Mouse (Mus musculus) kidney, postnatal 0 days (tissue): ENCODE measurements around the gene Dgkq. TPM values are rescaled to one million over a fixed set of nuclear protein-coding genes. Genes with fewer than 3 reads are reported as not detected.
A peak's percentile ranks its signal among the peaks of the same experiment; 100 is the strongest.

Source experiments
- ATAC-seq: fragments of 200-750 bp; cut with Nextera tagmentation; replicated peaks from 2 replicates; pipeline ENCODE4 v1.8.0; 2017; ENCODE audit warnings: low read depth, moderate number of reproducible peaks, moderate TSS enrichment, moderate library complexity; ENCODE audit not compliant: low FRiP score
- DNase-seq: peaks from one replicate; pipeline ENCODE4 v3.0.0-alpha.2; 2016; ENCODE audit warnings: low spot score
- H3K27ac ChIP-seq: fragments of 300-500 bp; sonication (generic); 2 replicates; pipeline ENCODE4 v1.5.1; 2014; ENCODE audit warnings: mild to moderate bottlenecking
- H3K27me3 ChIP-seq: fragments of 300-500 bp; sonication (generic); 2 replicates; pipeline ENCODE4 v1.6.1; 2014; ENCODE audit warnings: low read length, mixed read lengths; ENCODE audit not compliant: insufficient read depth
- H3K36me3 ChIP-seq: fragments of 300-500 bp; sonication (generic); 2 replicates; pipeline ENCODE4 v1.6.1; 2014; ENCODE audit warnings: low read length, mixed read lengths; ENCODE audit not compliant: insufficient read depth
- H3K4me1 ChIP-seq: fragments of 300-500 bp; sonication (generic); replicated peaks from 2 replicates; pipeline ENCODE4 v1.6.1; 2014; ENCODE audit warnings: antibody characterized with exemption, low read length, mixed read lengths; ENCODE audit not compliant: insufficient read depth
- H3K4me2 ChIP-seq: fragments of 300-500 bp; sonication (generic); 2 replicates; pipeline ENCODE4 v1.6.1; 2014; ENCODE audit warnings: mild to moderate bottlenecking, low read length, moderate library complexity, mixed read lengths
- H3K4me3 ChIP-seq: fragments of 300-500 bp; sonication (generic); replicated peaks from 2 replicates; pipeline ENCODE4 v1.5.1; 2014; ENCODE audit warnings: low read depth, low read length
- H3K9ac ChIP-seq: fragments of 300-500 bp; sonication (generic); 2 replicates; pipeline ENCODE4 v1.6.1; 2014; ENCODE audit warnings: low read depth, low read length
- H3K9me3 ChIP-seq: fragments of 300-500 bp; sonication (generic); replicated peaks from 2 replicates; pipeline ENCODE4 v1.6.1; 2016; ENCODE audit warnings: low read length, inconsistent platforms, mixed read lengths
- CTCF ChIP-seq: IDR thresholded peaks from 2 replicates; pipeline ENCODE4 v1.5.1; 2016; ENCODE audit warnings: antibody characterized with exemption, low read depth, mild to moderate bottlenecking, moderate library complexity
- WGBS: fragments of 180-500 bp; shearing (Covaris S2); extraction: QIAGEN DNeasy Blood & Tissue Kit; methylation state at CpG from one replicate; pipeline ENCODE4 v1.1.7; 2014; 5-methylcytosine and 5-hydroxymethylcytosine counted together
- polyA plus RNA-seq: library from polyadenylated mRNA; unstranded; fragments of >200 nt; fragmentation: Nextera tagmentation; extraction: Ambion mirVana; gene quantifications from 2 replicates; pipeline ENCODE4 v1.2.1, GENCODE M21; 2015

Dgkq gene
- polyA plus RNA-seq, 1 experiment from 2014 or later = 6.9 TPM

DNA sequence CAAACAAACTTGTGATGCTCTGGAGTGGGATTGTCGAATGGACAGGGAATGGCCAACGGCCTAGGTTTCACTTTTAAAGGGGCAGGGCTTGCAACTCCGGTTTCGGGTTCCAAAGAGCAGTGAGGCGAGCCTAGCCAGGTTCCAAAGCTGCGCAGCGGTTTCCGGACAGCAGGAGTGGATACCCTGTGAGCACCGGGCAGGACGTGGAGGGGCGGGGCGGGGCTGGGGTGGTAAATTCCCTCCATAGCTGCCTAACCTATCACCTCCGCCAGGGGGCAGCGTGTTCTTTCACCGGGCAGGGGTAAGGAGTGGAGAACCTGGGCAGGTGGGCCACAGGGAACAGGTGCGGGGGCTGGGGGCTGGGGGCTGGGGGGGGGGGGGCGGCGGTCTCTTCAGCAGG lies 22.8 kb upstream of the Dgkq start, which contains the start of gene Fgfrl1:
Gene Fgfrl1, plus strand, starts transcription at position 112 of the 400 bp plus-strand sequence.
- Histone ChIP-seq H3K27ac (no peak within 1 kb of the TSS), H3K4me3 (peak within 1 kb of the TSS; percentile 97), H3K36me3 (no peaks in the 10 kb centered on the region), H3K4me1 (peaks cover 11% of the 10 kb centered on the region; the same call in 1 of the 2 replicates), H3K9ac (peak within 1 kb of the TSS; percentile 45; the same call in 1 of the 2 replicates), H3K4me2 (peak within 1 kb of the TSS; percentile 96), H3K27me3 (no peaks in the 10 kb centered on the region), H3K9me3 (no peaks in the 10 kb centered on the region)
- 3% methylated on average over 15 of the region's 18 CpGs for WGBS
- peak; percentile 65 for TF ChIP-seq CTCF
- peak; percentile 54 for ATAC-seq
- peak; percentile 80 for DNase-seq

- peak; percentile 50 for TF ChIP-seq CTCF
- WGBS = 76% methylated on average over 4 of the region's 4 CpGs
- Histone ChIP-seq H3K27ac (no peak overlapping the region), H3K4me3 (no peak overlapping the region), H3K36me3 (no peaks in the 10 kb centered on the region), H3K27me3 (no peaks in the 10 kb centered on the region), H3K9ac (no peak overlapping the region), H3K9me3 (no peaks in the 10 kb centered on the region), H3K4me1 (peaks cover 11% of the 10 kb centered on the region; the same call in 1 of the 2 replicates), H3K4me2 (no peak overlapping the region)
- ATAC-seq = no peak
- DNase-seq = no peak
These were observed 21.7 kb upstream of the Dgkq start for GRCm38 (mm10) chr5:108691152-108691551.

DNA sequence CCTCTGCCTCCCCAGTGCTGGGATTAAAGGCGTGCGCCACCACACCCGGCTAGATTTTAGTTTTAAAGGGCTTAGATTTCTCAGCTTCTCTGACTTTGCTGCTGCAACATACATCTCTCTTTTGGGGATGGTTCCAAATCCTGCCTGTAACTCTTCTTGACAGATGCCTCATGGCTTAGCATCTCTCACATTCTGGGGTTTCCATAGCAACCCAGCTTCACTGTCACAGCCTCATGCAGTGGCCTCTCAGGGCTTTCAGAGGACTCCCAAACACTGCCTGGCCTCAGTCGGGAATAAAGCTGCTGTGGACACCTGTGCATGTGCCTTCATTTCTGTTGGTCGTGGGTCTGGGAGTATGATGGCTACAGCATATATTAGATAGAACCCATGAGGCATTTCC lies 19.6 kb upstream of the Dgkq start:
- no peak overlapping the region for H3K9ac ChIP-seq
- ATAC-seq (no peak), DNase-seq (no peak)
- TF ChIP-seq CTCF = no peak
- H3K4me1 ChIP-seq = no peaks in the 10 kb centered on the region
- H3K9me3 ChIP-seq = no peaks in the 10 kb centered on the region
- no peaks in the 10 kb centered on the region for H3K36me3 ChIP-seq
- no peak overlapping the region for H3K4me3 ChIP-seq
- H3K4me2 ChIP-seq = no peak overlapping the region
- 68% methylated on average over 5 of the region's 5 CpGs for WGBS
- H3K27ac ChIP-seq = no peak overlapping the region
- H3K27me3 ChIP-seq = no peaks in the 10 kb centered on the region

GRCm38 (mm10) chr5:108680871-108681270 lies 11.4 kb upstream of the Dgkq start:
- no peak for ATAC-seq
- H3K9ac ChIP-seq = no peak overlapping the region
- no peaks in the 10 kb centered on the region for H3K9me3 ChIP-seq
- H3K27me3 ChIP-seq = no peaks in the 10 kb centered on the region
- H3K4me3 ChIP-seq = no peak overlapping the region
- DNase-seq = no peak
- WGBS = 93% methylated on average over 6 of the region's 6 CpGs
- H3K27ac ChIP-seq = no peak overlapping the region
- no peak overlapping the region for H3K4me2 ChIP-seq
- no peaks in the 10 kb centered on the region for H3K36me3 ChIP-seq
- H3K4me1 ChIP-seq = peaks cover 13% of the 10 kb centered on the region; the same call in 1 of the 2 replicates
- TF ChIP-seq CTCF = no peak

GRCm38 (mm10) chr5:108679909-108680308 lies 10.4 kb upstream of the Dgkq start:
- peak; percentile 59 for TF ChIP-seq CTCF
- no peak overlapping the region for H3K4me2 ChIP-seq
- ATAC-seq (no peak), DNase-seq (no peak)
- peaks cover 13% of the 10 kb centered on the region; the same call in 1 of the 2 replicates for H3K4me1 ChIP-seq
- H3K4me3 ChIP-seq = no peak overlapping the region
- WGBS = 57% methylated on average over 3 of the region's 3 CpGs
- no peaks in the 10 kb centered on the region for H3K9me3 ChIP-seq
- no peak overlapping the region for H3K27ac ChIP-seq
- no peaks in the 10 kb centered on the region for H3K36me3 ChIP-seq
- H3K9ac ChIP-seq = no peak overlapping the region
- no peaks in the 10 kb centered on the region for H3K27me3 ChIP-seq

DNA sequence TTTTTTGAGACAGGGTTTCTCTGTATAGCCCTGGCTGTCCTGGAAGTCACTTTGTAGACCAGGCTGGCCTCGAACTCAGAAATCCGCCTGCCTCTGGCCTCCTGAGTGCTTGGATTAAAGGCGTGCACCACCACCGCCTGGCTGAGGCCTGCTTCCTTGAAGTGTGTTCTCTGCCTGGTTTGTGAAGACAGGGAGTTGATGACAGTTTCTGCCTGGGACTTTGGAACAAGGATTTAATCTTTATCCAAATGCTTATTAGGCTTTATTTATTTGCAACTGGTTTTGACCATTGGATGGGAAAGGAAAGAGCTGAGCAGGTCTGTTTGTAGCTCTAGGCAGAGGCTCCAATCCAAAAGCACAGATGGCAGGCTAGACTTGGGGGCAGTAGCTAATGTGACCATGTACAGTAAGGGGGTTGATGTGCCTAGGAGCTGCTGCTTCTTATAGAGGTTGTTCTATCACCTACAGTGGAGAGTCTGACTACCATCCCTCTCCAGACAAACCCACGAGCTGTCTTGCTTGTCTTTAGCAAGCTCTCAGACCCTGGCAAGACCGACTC lies 8.9 kb upstream of the Dgkq start:
- 85% methylated on average over 6 of the region's 6 CpGs for WGBS
- Histone ChIP-seq H3K4me1 (peaks cover 13% of the 10 kb centered on the region; the same call in 1 of the 2 replicates), H3K9me3 (no peaks in the 10 kb centered on the region), H3K4me2 (no peak overlapping the region), H3K27me3 (no peaks in the 10 kb centered on the region), H3K4me3 (no peak overlapping the region), H3K9ac (no peak overlapping the region), H3K36me3 (no peaks in the 10 kb centered on the region), H3K27ac (no peak overlapping the region)
- no peak for TF ChIP-seq CTCF
- ATAC-seq = no peak
- no peak for DNase-seq
